8 mouse cellular contexts compared by ENCODE assay signal in genomic region chr16:21946761-21947715, GRCm38 (mm10). TPM values are rescaled to one million over a fixed set of nuclear protein-coding genes. Genes with fewer than 3 reads are reported as not detected.
A peak's percentile ranks its signal among the peaks of the same experiment; 100 is the strongest.
DNase-seq lines count a peak whose midpoint lies in the region; ATAC-seq lines count a peak whose summit lies in the region.

TSS of gene Tmem41a (minus strand) at chr16:21947552.

- DNase-seq in Muller cell, postnatal 12 days (ENCODE audit: inconsistent ontology term), result peak; percentile 92
- peak; percentile 94 for DNase-seq in cerebellum, adult 9-11 months
- DNase-seq in frontal cortex, adult 2 months (ENCODE audit: extremely low spot score in 1 of 2, low spot score in 1 of 2), result peak; percentile 75 to 93
- peak; percentile 92 for DNase-seq in hindbrain, embryonic 11.5 days (ENCODE audit: low spot score)
- DNase-seq in layer of hippocampus, postnatal 10 days (ENCODE audit: low spot score in 2 of 2), result peak; percentile 79 to 88
- peak; percentile 87 for DNase-seq in lung, postnatal 10 days
- peak; percentile 90 for DNase-seq in ovary, postnatal 36 days (ENCODE audit: low spot score)
- peak; percentile 95 for DNase-seq in thymus, postnatal 25 days

- H3K9me3 ChIP-seq in hindbrain, embryonic 11.5 days (ENCODE audit: control insufficient read depth, low read length), result no peaks in the 10 kb centered on the region

- H3K4me2 ChIP-seq in hindbrain, embryonic 11.5 days (replicated peaks; ENCODE audit: low read depth, low read length), result peak within 1 kb of the TSS; percentile 60

- H3K4me3 ChIP-seq in hindbrain, embryonic 11.5 days (ENCODE audit: low read depth, low read length), result peak within 1 kb of the TSS; percentile 61

- H3K4me1 ChIP-seq in hindbrain, embryonic 11.5 days (replicated peaks; ENCODE audit: control insufficient read depth, insufficient read depth, low read length), result no peaks in the 10 kb centered on the region; the same call in 1 of the 2 replicates

- 1% methylated on average over 57 of the region's 63 CpGs for WGBS in hindbrain, embryonic 11.5 days

- no peaks in the 10 kb centered on the region for H3K36me3 ChIP-seq in hindbrain, embryonic 11.5 days (ENCODE audit: control insufficient read depth, insufficient read depth, low read length)

- no peaks in the 10 kb centered on the region for H3K27me3 ChIP-seq in hindbrain, embryonic 11.5 days (ENCODE audit: control insufficient read depth, insufficient read depth, low read length)

- peak; percentile 97 for ATAC-seq in hindbrain, embryonic 11.5 days (ENCODE audit: low FRiP score)

- no peak within 1 kb of the TSS for H3K27ac ChIP-seq in hindbrain, embryonic 11.5 days (ENCODE audit: low read depth, low read length)

- peak within 1 kb of the TSS; percentile 61 for H3K9ac ChIP-seq in hindbrain, embryonic 11.5 days (ENCODE audit: low read depth, low read length)

RNA-seq across cellular contexts. Expression of gene Tmem41a, which starts in this region (rescaled TPM):
- polyA plus RNA-seq in frontal cortex, adult 2 months (2012; rRNA removed), result 19.2 and 21.3 TPM in 2 replicates
- polyA plus RNA-seq in hindbrain, embryonic 11.5 days (2014; fragmentation: Nextera tagmentation; extraction: Ambion mirVana), result 42.5 and 45.4 TPM in 2 replicates
- total RNA-seq in layer of hippocampus, postnatal 10 days (2021), result 10 to 100 TPM; 19.3 to 22.1 TPM
